Mouse (Mus musculus) kidney, embryonic 16.5 days (tissue): ENCODE results near the gene Tmco5. TPM values are rescaled to one million over a fixed set of nuclear protein-coding genes. Genes with fewer than 3 reads are reported as not detected.
"Not testable (repeated sequence)": the region's sequence is repeated elsewhere in the genome, so short reads cannot be mapped to it uniquely, and the experiment has no call there.

Source experiments
- ATAC-seq: fragments of 200-750 bp; cut with Nextera tagmentation; 2 replicates; pipeline ENCODE4 v1.8.0; 2017; ENCODE audit warnings: moderate TSS enrichment; ENCODE audit not compliant: low FRiP score, low TSS enrichment
- H3K27ac ChIP-seq: fragments of 300-500 bp; sonication (generic); 2 replicates; pipeline ENCODE4 v1.5.1; 2014; ENCODE audit warnings: low read length
- H3K27me3 ChIP-seq: fragments of 300-500 bp; sonication (generic); 2 replicates; pipeline ENCODE4 v1.6.1; 2014; ENCODE audit warnings: low read length, control low read depth, mixed read lengths; ENCODE audit not compliant: insufficient read depth
- H3K36me3 ChIP-seq: fragments of 300-500 bp; sonication (generic); 2 replicates; pipeline ENCODE4 v1.6.1; 2014; ENCODE audit warnings: low read length, control low read depth, mixed read lengths; ENCODE audit not compliant: insufficient read depth
- H3K4me1 ChIP-seq: fragments of 300-500 bp; sonication (generic); 2 replicates; pipeline ENCODE4 v1.6.1; 2014; ENCODE audit warnings: low read length, control low read depth, mixed read lengths; ENCODE audit not compliant: insufficient read depth
- H3K4me2 ChIP-seq: fragments of 300-500 bp; sonication (generic); replicated peaks from 2 replicates; pipeline ENCODE4 v1.6.1; 2014; ENCODE audit warnings: low read depth, low read length
- H3K4me3 ChIP-seq: fragments of 300-500 bp; sonication (generic); 2 replicates; pipeline ENCODE4 v1.5.1; 2014; ENCODE audit warnings: mild to moderate bottlenecking, low read length
- H3K9ac ChIP-seq: fragments of 300-500 bp; sonication (generic); replicated peaks from 2 replicates; pipeline ENCODE4 v1.6.1; 2014; ENCODE audit warnings: low read length
- H3K9me3 ChIP-seq: fragments of 300-500 bp; sonication (generic); 2 replicates; pipeline ENCODE4 v1.6.1; 2016; ENCODE audit warnings: low read length, control low read depth
- WGBS: fragments of 180-500 bp; shearing (Covaris S2); extraction: QIAGEN DNeasy Blood & Tissue Kit; methylation state at CpG from one replicate; pipeline ENCODE4 v1.1.7; 2014; 5-methylcytosine and 5-hydroxymethylcytosine counted together
- polyA plus RNA-seq: library from polyadenylated mRNA; unstranded; fragments of >200 nt; fragmentation: Nextera tagmentation; extraction: Ambion mirVana; gene quantifications from 2 replicates; pipeline ENCODE4 v1.2.1, GENCODE M21; 2015

Gene Tmco5
- polyA plus RNA-seq, 1 experiment from 2014 or later = not detected

- Histone ChIP-seq H3K4me3 (no peak overlapping the region), H3K27ac (no peak overlapping the region), H3K4me1 (no peaks in the 10 kb centered on the region), H3K27me3 (no peaks in the 10 kb centered on the region), H3K9me3 (no peaks in the 10 kb centered on the region), H3K9ac (no peak overlapping the region), H3K4me2 (no peak overlapping the region), H3K36me3 (no peaks in the 10 kb centered on the region)
- no peak for ATAC-seq
- 62% methylated on average over 9 of the region's 9 CpGs for WGBS
These were observed 44.3 kb downstream of the Tmco5 start for GRCm38 (mm10) chr2:116922580-116923500.

- no peaks in the 10 kb centered on the region for H3K4me1 ChIP-seq
- no peak overlapping the region for H3K9ac ChIP-seq
- 88% methylated on average over 3 of the region's 3 CpGs for WGBS
These were observed 45.2 kb downstream of the Tmco5 start for GRCm38 (mm10) chr2:116923684-116924083.

GRCm38 (mm10) chr2:116924292-116924691, 45.8 kb downstream of the Tmco5 start:
- Histone ChIP-seq H3K4me2 (no peak overlapping the region), H3K27me3 (no peaks in the 10 kb centered on the region), H3K36me3 (no peaks in the 10 kb centered on the region), H3K27ac (no peak overlapping the region), H3K9ac (no peak overlapping the region), H3K4me1 (no peaks in the 10 kb centered on the region), H3K9me3 (no peaks in the 10 kb centered on the region), H3K4me3 (no peak overlapping the region)
- WGBS = 90% methylated on average over 7 of the region's 7 CpGs
- ATAC-seq = no peak

More at GRCm38 (mm10) chr2:116923684-116924083, 45.2 kb downstream of the Tmco5 start:
- H3K27me3 ChIP-seq = no peaks in the 10 kb centered on the region
- H3K4me2 ChIP-seq = no peak overlapping the region
- H3K36me3 ChIP-seq = no peaks in the 10 kb centered on the region
- H3K9me3 ChIP-seq = no peaks in the 10 kb centered on the region
- H3K4me3 ChIP-seq = no peak overlapping the region
- no peak for ATAC-seq
- no peak overlapping the region for H3K27ac ChIP-seq

GRCm38 (mm10) chr2:116925230-116925629, 46.7 kb downstream of the Tmco5 start:
- H3K9me3 ChIP-seq = no peaks in the 10 kb centered on the region

GRCm38 (mm10) chr2:116932218-116932617, 53.7 kb downstream of the Tmco5 start:
- WGBS = 59% methylated on average over 7 of the region's 7 CpGs
- H3K4me1 ChIP-seq = peaks cover 21% of the 10 kb centered on the region
- no peak overlapping the region for H3K9ac ChIP-seq
- no peak overlapping the region for H3K4me2 ChIP-seq
- no peaks in the 10 kb centered on the region for H3K27me3 ChIP-seq
- ATAC-seq = no peak
- H3K27ac ChIP-seq = no peak overlapping the region
- H3K9me3 ChIP-seq = no peaks in the 10 kb centered on the region
- H3K36me3 ChIP-seq = no peaks in the 10 kb centered on the region
- no peak overlapping the region for H3K4me3 ChIP-seq

More at GRCm38 (mm10) chr2:116925230-116925629, 46.7 kb downstream of the Tmco5 start:
- H3K27me3 ChIP-seq = no peaks in the 10 kb centered on the region
- ATAC-seq = no peak
- H3K4me1 ChIP-seq = no peaks in the 10 kb centered on the region
- no peaks in the 10 kb centered on the region for H3K36me3 ChIP-seq
- WGBS = 65% methylated on average over 5 of the region's 5 CpGs
- H3K4me3 ChIP-seq = no peak overlapping the region
- H3K27ac ChIP-seq = no peak overlapping the region
- H3K4me2 ChIP-seq = no peak overlapping the region
- H3K9ac ChIP-seq = no peak overlapping the region

GRCm38 (mm10) chr2:116934236-116934635, 55.7 kb downstream of the Tmco5 start:
- H3K9me3 ChIP-seq, H3K4me3 ChIP-seq, H3K27ac ChIP-seq, H3K27me3 ChIP-seq, H3K36me3 ChIP-seq, H3K4me2 ChIP-seq, ATAC-seq, H3K9ac ChIP-seq: not testable (repeated sequence)
- H3K4me1 ChIP-seq = peaks cover 21% of the 10 kb centered on the region
- WGBS = 100% methylated on average over 1 of the region's 1 CpGs

- Histone ChIP-seq H3K36me3 (no peaks in the 10 kb centered on the region), H3K27me3 (no peaks in the 10 kb centered on the region)
These were observed 56.3 kb downstream of the Tmco5 start for GRCm38 (mm10) chr2:116934776-116935175.

GRCm38 (mm10) chr2:116936371-116936770, 57.9 kb downstream of the Tmco5 start:
- 42% methylated on average over 2 of the region's 2 CpGs for WGBS
- no peak overlapping the region for H3K4me2 ChIP-seq
- ATAC-seq = no peak
- no peak overlapping the region for H3K27ac ChIP-seq
- no peak overlapping the region for H3K4me3 ChIP-seq
- H3K27me3 ChIP-seq = no peaks in the 10 kb centered on the region
- H3K36me3 ChIP-seq = no peaks in the 10 kb centered on the region
- H3K9me3 ChIP-seq = no peaks in the 10 kb centered on the region
- no peak overlapping the region for H3K9ac ChIP-seq
- peaks cover 21% of the 10 kb centered on the region for H3K4me1 ChIP-seq

More at GRCm38 (mm10) chr2:116934776-116935175, 56.3 kb downstream of the Tmco5 start:
- H3K4me2 ChIP-seq = no peak overlapping the region
- no peak overlapping the region for H3K4me3 ChIP-seq
- H3K9ac ChIP-seq = no peak overlapping the region
- peaks cover 21% of the 10 kb centered on the region for H3K4me1 ChIP-seq
- no peaks in the 10 kb centered on the region for H3K9me3 ChIP-seq
- peak; percentile 69; the same call in 1 of the 2 replicates for ATAC-seq
- H3K27ac ChIP-seq = 0 out of 2 replicates have a peak overlapping the region, but pooled peaks have one; percentile 43

- Histone ChIP-seq H3K4me2 (no peak overlapping the region), H3K9ac (no peak overlapping the region), H3K4me3 (no peak overlapping the region), H3K4me1 (peaks cover 20% of the 10 kb centered on the region), H3K36me3 (no peaks in the 10 kb centered on the region), H3K27ac (no peak overlapping the region), H3K9me3 (no peaks in the 10 kb centered on the region), H3K27me3 (no peaks in the 10 kb centered on the region)
- ATAC-seq = no peak
- WGBS = 86% methylated on average over 1 of the region's 1 CpGs
These were observed 58.7 kb downstream of the Tmco5 start for GRCm38 (mm10) chr2:116937166-116937565.

- WGBS = 63% methylated on average over 3 of the region's 3 CpGs
These were observed 63.3 kb downstream of the Tmco5 start for GRCm38 (mm10) chr2:116941816-116942215.

More at GRCm38 (mm10) chr2:116941816-116942215, 63.3 kb downstream of the Tmco5 start:
- no peak overlapping the region for H3K4me2 ChIP-seq
- H3K4me1 ChIP-seq = peaks cover 4% of the 10 kb centered on the region; the same call in 1 of the 2 replicates
- H3K36me3 ChIP-seq = no peaks in the 10 kb centered on the region
- no peaks in the 10 kb centered on the region for H3K27me3 ChIP-seq
- no peak overlapping the region for H3K4me3 ChIP-seq
- ATAC-seq = no peak
- no peak overlapping the region for H3K9ac ChIP-seq
- peak overlapping the region; percentile 54 for H3K27ac ChIP-seq
- no peaks in the 10 kb centered on the region for H3K9me3 ChIP-seq
